Mouse (Mus musculus) lung, adult 2 months (tissue): ENCODE results near the gene Fat1. TPM values are rescaled to one million over a fixed set of nuclear protein-coding genes. Genes with fewer than 3 reads are reported as not detected.

Experiments used
- DNase-seq: peaks from one replicate; pipeline ENCODE4 v3.0.0; 2022
- H3K4me1 ChIP-seq: fragments of 200-500 bp; 2 replicates; pipeline ENCODE4 v1.6.1; 2011; ENCODE audit warnings: low read length; ENCODE audit not compliant: control insufficient read depth, insufficient read depth
- H3K4me3 ChIP-seq: fragments of 200-500 bp; replicated peaks from 2 replicates; pipeline ENCODE3; 2011; ENCODE audit warnings: low read depth, mild to moderate bottlenecking, control low read depth, low read length; ENCODE audit errors: extremely low read depth
- CTCF ChIP-seq: fragments of 200-500 bp; IDR thresholded peaks from 2 replicates; pipeline ENCODE4 v1.5.1; 2011; ENCODE audit warnings: mild to moderate bottlenecking, low read length, control low read depth; ENCODE audit not compliant: insufficient read depth
- POLR2A ChIP-seq: fragments of 200-500 bp; IDR thresholded peaks from 2 replicates; pipeline ENCODE4 v1.6.1; 2011; ENCODE audit warnings: low read depth, mild to moderate bottlenecking, control low read depth, low read length, borderline replicate concordance; ENCODE audit errors: extremely low read depth
- WGBS: fragments of 180-500 bp; shearing (Covaris S2); methylation state at CpG from one replicate; pipeline ENCODE4 v1.1.7; 2018; 5-methylcytosine and 5-hydroxymethylcytosine counted together
- polyA plus RNA-seq: library from polyadenylated mRNA; depleted of rRNA; stranded (reverse); fragments of >200 nt; gene quantifications from 2 replicates; pipeline ENCODE4 v1.2.3, GENCODE M21; 2012; rRNA removed

Gene Fat1
- polyA plus RNA-seq, 1 experiment = 24.9 TPM

- DNase-seq = no peak
- Histone ChIP-seq H3K4me1 (no peaks in the 10 kb centered on the region), H3K4me3 (no peak overlapping the region)
- TF ChIP-seq CTCF = no peak
- TF ChIP-seq POLR2A = no peak
- 61% methylated on average over 3 of the region's 3 CpGs for WGBS
Measured at GRCm38 (mm10) chr8:45080850-45081249, 145.6 kb downstream of the Fat1 start.

GRCm38 (mm10) chr8:45093599-45093998 lies 158.4 kb downstream of the Fat1 start:
- no peak overlapping the region for H3K4me3 ChIP-seq
- DNase-seq = no peak
- WGBS = 66% methylated on average over 3 of the region's 3 CpGs
- H3K4me1 ChIP-seq = no peaks in the 10 kb centered on the region
- TF ChIP-seq CTCF (no peak), POLR2A (no peak)

Other genes with a start within 250 kb of the Fat1 start
- gene Mtnr1a, start 133.7 kb downstream of the Fat1 start, polyA plus RNA-seq = not detected in 2 replicates